Mouse (Mus musculus): ENCODE data around the gene Rcc1.

DNA sequence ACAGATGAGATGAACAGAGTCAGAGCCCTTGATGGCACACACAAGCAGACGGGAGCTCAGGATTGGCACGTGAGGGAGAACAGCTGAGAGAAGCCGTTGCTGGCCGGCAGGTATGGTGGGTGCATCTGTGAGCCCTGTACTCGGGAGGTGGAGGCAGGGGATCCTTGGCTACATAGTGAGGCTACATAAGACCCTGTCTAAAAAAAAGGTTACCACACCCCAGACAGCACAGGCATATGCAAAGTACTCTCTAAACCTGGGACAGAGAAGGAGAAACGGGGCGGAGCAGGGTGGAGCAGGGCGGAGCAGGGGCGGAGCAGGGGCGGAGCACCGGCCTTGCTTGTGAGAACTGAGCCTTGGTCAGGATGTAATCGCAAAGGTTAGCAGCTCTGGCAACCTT, 2.8 kb upstream of the Rcc1 start:
- TF ChIP-seq CTCF (IDR thresholded peaks at IDR 0.05; ENCODE audit: low read depth, low read length) = no peak
- TF ChIP-seq POLR2A (IDR thresholded peaks at IDR 0.05; ENCODE audit: borderline replicate concordance, low read depth, low read length) = no peak

All from bone marrow macrophage, adult 2 months (primary cell).